Mouse (Mus musculus) MEL (cell line): ENCODE measurements at regions not wholly inside any gene's neighbourhood (a gene's known extent, or its start where the extent isn't known, plus 50 kb on each side); places are given as distances from the start of the nearest gene placed in this dataset.

ENCODE experiments used
- CTCF ChIP-seq, 3 experiments: IDR thresholded peaks in 2 of 3; conservative IDR thresholded peaks in 1 of 3; 2 replicates each; pipeline ENCODE4 v1.5.1; 2011 to 2012; ENCODE audit warnings: low read length in 3 of 3, low read depth in 2 of 3, mild to moderate bottlenecking in 2 of 3, improper control_type of control experiment in 1 of 3, inconsistent platforms in 1 of 3, mixed read lengths in 1 of 3, moderate library complexity in 1 of 3; ENCODE audit not compliant: control insufficient read depth in 1 of 3, insufficient read depth in 1 of 3, poor library complexity in 1 of 3, severe bottlenecking in 1 of 3
- EP300 ChIP-seq, 2 experiments: IDR thresholded peaks; 2 replicates each; pipeline ENCODE4 v1.6.1; 2011; ENCODE audit warnings: improper control_type of control experiment in 2 of 2, low read length in 2 of 2, low read depth in 1 of 2, mild to moderate bottlenecking in 1 of 2
- GABPA ChIP-seq: IDR thresholded peaks from 2 replicates; pipeline ENCODE4 v1.6.1; 2012; ENCODE audit warnings: low read depth, mild to moderate bottlenecking, inconsistent platforms, low read length, improper control_type of control experiment, moderate library complexity
- HCFC1 ChIP-seq: IDR thresholded peaks from 2 replicates; pipeline ENCODE4 v1.6.1; 2012; ENCODE audit warnings: low read depth, mild to moderate bottlenecking, inconsistent platforms, low read length, improper control_type of control experiment, moderate library complexity
- MAFK ChIP-seq: IDR thresholded peaks from 2 replicates; pipeline ENCODE4 v1.6.1; 2011; ENCODE audit warnings: low read depth, mild to moderate bottlenecking, low read length, improper control_type of control experiment, borderline replicate concordance
- MAZ ChIP-seq: IDR thresholded peaks from 2 replicates; pipeline ENCODE4 v1.6.1; 2012; ENCODE audit warnings: low read depth, mild to moderate bottlenecking, inconsistent platforms, low read length, improper control_type of control experiment
- MXI1 ChIP-seq: IDR thresholded peaks from 2 replicates; pipeline ENCODE4 v1.6.1; 2011; ENCODE audit warnings: mild to moderate bottlenecking, low read depth, low read length, improper control_type of control experiment
- RCOR1 ChIP-seq: IDR thresholded peaks from 2 replicates; pipeline ENCODE4 v1.6.1; 2012; ENCODE audit warnings: low read depth, mild to moderate bottlenecking, inconsistent platforms, low read length, improper control_type of control experiment
- SMC3 ChIP-seq: IDR thresholded peaks from 2 replicates; pipeline ENCODE4 v1.6.1; 2011; ENCODE audit warnings: low read depth, low read length, improper control_type of control experiment
- TBP ChIP-seq: IDR thresholded peaks from 2 replicates; pipeline ENCODE4 v1.8.0; 2011; ENCODE audit warnings: low read depth, low read length, improper control_type of control experiment
- TCF12 ChIP-seq: IDR thresholded peaks from 2 replicates; pipeline ENCODE4 v1.6.1; 2014; ENCODE audit warnings: low read depth, mild to moderate bottlenecking, inconsistent platforms, low read length, improper control_type of control experiment, moderate library complexity
- UBTF ChIP-seq: IDR thresholded peaks from 2 replicates; pipeline ENCODE4 v1.6.1; 2012; ENCODE audit warnings: low read depth, mild to moderate bottlenecking, inconsistent platforms, low read length, improper control_type of control experiment, moderate library complexity, borderline replicate concordance; ENCODE audit not compliant: insufficient read depth
- USF1 ChIP-seq: IDR thresholded peaks from 2 replicates; pipeline ENCODE4 v1.6.1; 2014; ENCODE audit warnings: low read depth, mild to moderate bottlenecking, inconsistent platforms, low read length, improper control_type of control experiment, moderate library complexity
- ZKSCAN1 ChIP-seq: IDR thresholded peaks from 2 replicates; pipeline ENCODE4 v1.6.1; 2012; ENCODE audit warnings: low read depth, mild to moderate bottlenecking, inconsistent platforms, low read length, improper control_type of control experiment, moderate library complexity

DNA sequence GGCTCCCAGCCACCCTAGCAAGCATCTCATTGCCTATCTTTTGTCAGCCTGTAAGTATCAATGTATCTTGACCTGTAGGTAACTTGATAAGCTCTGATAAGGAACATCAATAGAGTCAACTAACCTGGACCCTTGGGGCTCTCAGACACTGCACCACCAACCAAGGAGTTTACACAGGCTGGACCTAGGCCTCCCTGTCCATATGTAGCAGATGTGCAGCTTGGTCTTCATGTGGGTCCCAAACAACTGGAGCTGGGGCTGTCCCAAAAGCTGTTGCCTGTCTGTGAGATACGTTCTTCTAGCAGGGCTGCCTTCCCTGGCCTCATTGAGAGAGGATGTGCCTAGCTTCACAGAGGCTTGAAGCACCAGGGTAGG is 335.2 kb upstream of the Klf12 start:
- no peak for TF ChIP-seq ZKSCAN1
- no peak for TF ChIP-seq UBTF
- TF ChIP-seq RCOR1 = no peak
- TF ChIP-seq TBP = no peak
- TF ChIP-seq MAZ = no peak
- TF ChIP-seq CTCF (IDR thresholded peaks at IDR 0.05 in 2 of 3, conservative IDR thresholded peaks at IDR 0.05 in 1 of 3; ENCODE audit: control insufficient read depth in 1 of 3, insufficient read depth in 1 of 3, low read depth in 2 of 3, low read length in 3 of 3, poor library complexity in 1 of 3, severe bottlenecking in 1 of 3) = no peak
- TF ChIP-seq SMC3 = no peak
- TF ChIP-seq GABPA = no peak
- TF ChIP-seq MXI1 = no peak
- TF ChIP-seq HCFC1 = no peak
- no peak for TF ChIP-seq TCF12
- TF ChIP-seq USF1 = no peak
- no peak for TF ChIP-seq MAFK
- no peak for TF ChIP-seq EP300 (IDR thresholded peaks at IDR 0.05; ENCODE audit: low read depth in 1 of 2, low read length in 2 of 2)
